Mouse (Mus musculus) bone marrow, adult 2 months (tissue): ENCODE results near the gene Tpte. TPM values are rescaled to one million over a fixed set of nuclear protein-coding genes. Genes with fewer than 3 reads are reported as not detected.
A peak's percentile ranks its signal among the peaks of the same experiment; 100 is the strongest.

Source experiments
- H3K27ac ChIP-seq: fragments of 200-500 bp; 2 replicates; pipeline ENCODE4 v1.5.1; 2012; ENCODE audit warnings: low read depth, mild to moderate bottlenecking, control low read depth, inconsistent platforms, low read length; ENCODE audit not compliant: control insufficient read depth, poor library complexity, insufficient read depth
- H3K4me1 ChIP-seq: fragments of 200-500 bp; 2 replicates; pipeline ENCODE4 v1.6.1; 2011; ENCODE audit warnings: low read length; ENCODE audit not compliant: control insufficient read depth, insufficient read depth
- H3K4me3 ChIP-seq: fragments of 200-500 bp; replicated peaks from 2 replicates; pipeline ENCODE3; 2011; ENCODE audit warnings: mild to moderate bottlenecking, low read depth, low read length, control low read depth; ENCODE audit not compliant: control insufficient read depth
- CTCF ChIP-seq: fragments of 200-500 bp; IDR thresholded peaks from 2 replicates; pipeline ENCODE4 v1.5.1; 2011; ENCODE audit warnings: low read length, control low read depth; ENCODE audit not compliant: control insufficient read depth, insufficient read depth
- POLR2A ChIP-seq: fragments of 200-500 bp; IDR thresholded peaks from 2 replicates; pipeline ENCODE4 v1.6.1; 2011; ENCODE audit warnings: low read depth, mild to moderate bottlenecking, control low read depth, low read length, borderline replicate concordance; ENCODE audit not compliant: control insufficient read depth
- WGBS: fragments of 180-500 bp; shearing (Covaris S2); methylation state at CpG from one replicate; pipeline ENCODE4 v1.1.7; 2018; 5-methylcytosine and 5-hydroxymethylcytosine counted together
- polyA plus RNA-seq: library from polyadenylated mRNA; stranded (reverse); fragments of >200 nt; gene quantifications from 2 replicates; pipeline ENCODE4 v1.2.4, GENCODE M21; 2011; ENCODE audit warnings: low replicate concordance; ENCODE audit not compliant: missing spikeins, insufficient read depth, insufficient read length

Gene Tpte
- polyA plus RNA-seq, 1 experiment = not detected

DNA sequence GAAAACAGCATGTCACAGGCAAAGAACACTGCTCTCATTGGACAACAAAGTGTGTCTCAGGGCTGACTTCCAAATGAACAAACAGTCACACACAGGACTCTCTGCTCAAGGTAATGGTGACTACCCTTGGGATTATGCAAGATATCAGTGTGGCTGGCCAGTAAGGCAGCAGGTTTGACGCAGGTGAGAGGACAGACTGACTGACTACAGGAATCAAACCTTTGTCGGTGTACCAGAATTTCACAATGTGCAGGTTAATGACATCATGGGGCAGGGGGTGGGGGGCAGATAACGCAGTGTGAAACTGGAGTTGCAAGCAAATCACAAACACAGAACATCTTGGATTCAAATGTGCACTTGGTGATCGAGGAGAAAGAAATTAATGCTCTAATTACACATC lies 117.4 kb downstream of the Tpte start:
- Histone ChIP-seq H3K4me1 (no peaks in the 10 kb centered on the region), H3K4me3 (no peak overlapping the region), H3K27ac (no peak overlapping the region)
- WGBS = 74% methylated on average over 4 of the region's 4 CpGs
- no peak for TF ChIP-seq POLR2A
- no peak for TF ChIP-seq CTCF

GRCm38 (mm10) chr8:22403235-22403634 lies 120.0 kb downstream of the Tpte start:
- TF ChIP-seq CTCF (no peak), POLR2A (no peak)
- WGBS = 58% methylated on average over 2 of the region's 2 CpGs

DNA sequence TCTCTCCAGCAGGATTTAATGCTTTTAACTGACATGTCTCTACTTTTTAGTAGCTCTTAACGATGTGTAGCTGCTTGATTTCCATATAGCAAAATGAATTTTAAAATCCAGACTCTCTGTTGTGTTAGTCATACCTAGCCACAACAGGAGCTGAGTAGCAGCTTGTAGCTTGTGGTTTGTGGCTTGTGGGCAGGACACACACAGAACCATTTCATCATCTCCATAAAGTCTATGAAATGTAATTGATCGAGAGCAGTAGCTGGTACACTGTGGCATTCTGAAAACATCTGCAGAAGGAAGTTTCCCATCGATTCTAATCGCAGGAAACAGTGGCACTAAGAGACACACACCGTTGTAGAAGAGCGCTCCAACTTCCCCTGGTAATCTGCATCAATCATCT lies 122.5 kb downstream of the Tpte start:
- H3K4me1 ChIP-seq = no peaks in the 10 kb centered on the region
- TF ChIP-seq POLR2A (no peak), CTCF (no peak)
- H3K27ac ChIP-seq = no peak overlapping the region
- WGBS = 2% methylated on average over 6 of the region's 6 CpGs
- no peak overlapping the region for H3K4me3 ChIP-seq

More at GRCm38 (mm10) chr8:22403235-22403634, 120.0 kb downstream of the Tpte start:
- H3K4me1 ChIP-seq = no peaks in the 10 kb centered on the region
- no peak overlapping the region for H3K4me3 ChIP-seq
- H3K27ac ChIP-seq = no peak overlapping the region

DNA sequence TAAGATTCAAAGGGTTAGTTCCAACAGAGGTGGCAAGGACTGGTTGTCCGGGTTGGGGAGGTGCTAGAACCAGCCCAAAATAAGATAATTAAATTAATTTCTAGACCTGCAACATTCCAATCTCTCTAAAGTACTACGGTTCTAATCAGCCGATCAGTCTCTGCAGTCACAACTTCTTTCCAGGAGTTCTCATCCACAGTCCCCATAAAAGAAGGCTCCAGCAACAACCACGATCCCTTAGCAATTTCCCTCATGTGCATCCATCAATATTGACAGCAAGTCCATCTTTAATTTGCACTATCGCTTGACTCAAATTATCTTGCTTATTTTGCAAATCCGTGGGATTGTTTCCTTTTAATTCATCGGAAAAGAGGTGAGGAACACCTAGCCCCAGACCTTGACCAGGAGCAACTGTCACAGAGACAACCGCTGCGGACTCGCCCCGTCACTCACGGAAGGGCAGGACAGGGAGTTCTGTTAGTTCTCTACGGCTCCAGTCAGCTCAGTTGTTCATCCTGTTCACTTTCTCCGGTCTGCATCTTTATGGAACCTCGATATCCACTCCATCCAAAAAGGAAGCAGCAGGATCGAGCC lies 127.5 kb downstream of the Tpte start:
- WGBS = 12% methylated on average over 16 of the region's 16 CpGs
- peak overlapping the region; percentile 72 for H3K4me3 ChIP-seq
- TF ChIP-seq POLR2A (no peak), CTCF (no peak)
- H3K4me1 ChIP-seq = no peaks in the 10 kb centered on the region; the same call in 1 of the 2 replicates
- H3K27ac ChIP-seq = no peak overlapping the region

DNA sequence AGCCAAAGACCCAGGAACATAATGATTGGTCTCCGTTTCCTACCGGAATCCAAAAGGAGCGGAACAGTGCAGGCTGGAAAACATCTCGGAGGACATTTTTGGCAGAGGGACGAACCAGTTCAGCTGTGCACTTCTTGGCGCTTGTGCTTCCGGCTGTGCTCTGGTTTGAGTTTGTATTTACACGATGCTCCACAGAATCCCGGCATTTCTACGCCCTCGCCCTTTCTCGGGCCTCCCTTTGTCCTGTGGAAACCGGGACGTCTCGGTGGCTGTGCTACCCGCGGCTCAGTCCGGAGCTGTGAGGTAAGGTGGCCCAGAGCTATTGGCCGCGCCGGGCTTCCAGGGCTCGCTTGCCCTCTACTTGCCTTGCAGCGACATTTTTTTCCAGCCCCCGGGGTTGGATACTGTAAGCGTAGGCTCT lies 128.1 kb downstream of the Tpte start, which contains the start of gene Mrps31:
Gene Mrps31, plus strand, starts transcription at position 80 of the 421 bp plus-strand sequence.
- TF ChIP-seq CTCF (no peak), POLR2A (0 out of 2 replicates have a peak, but pooled peaks have one; percentile 13)

GRCm38 (mm10) chr8:22411971-22412370 lies 128.7 kb downstream of the Tpte start:
- Histone ChIP-seq H3K27ac (no peak overlapping the region), H3K4me3 (peak overlapping the region; percentile 72), H3K4me1 (no peaks in the 10 kb centered on the region; the same call in 1 of the 2 replicates)
- TF ChIP-seq POLR2A (no peak), CTCF (no peak)
- WGBS = 16% methylated on average over 8 of the region's 8 CpGs

More for the DNA sequence above, 128.1 kb downstream of the Tpte start, which contains the start of gene Mrps31:
- Histone ChIP-seq H3K27ac (no peak within 1 kb of the TSS), H3K4me3 (peak within 1 kb of the TSS; percentile 72), H3K4me1 (no peaks in the 10 kb centered on the region; the same call in 1 of the 2 replicates)
- WGBS = under 1% methylated on average over 25 of the region's 25 CpGs

Other genes starting within 250 kb of the Tpte start
- gene Atp7b, start 223.1 kb upstream of the Tpte start, polyA plus RNA-seq = 2.6 and 4.3 TPM in 2 replicates
- gene Alg11, start 222.7 kb upstream of the Tpte start, polyA plus RNA-seq = 0.61 and 3.5 TPM in 2 replicates
- gene Nek5, start 158.4 kb upstream of the Tpte start, polyA plus RNA-seq = not detected in 2 replicates
- gene Nek3, start 117.0 kb upstream of the Tpte start, polyA plus RNA-seq = 2.6 and 19.3 TPM in 2 replicates
- 29.1 and 30.2 TPM in 2 replicates for gene Ckap2, start 97.6 kb upstream of the Tpte start, polyA plus RNA-seq
- 11.3 and 13.3 TPM in 2 replicates for gene Vps36, start 90.6 kb upstream of the Tpte start, polyA plus RNA-seq
- 0.60 and 0.95 TPM in 2 replicates for gene Thsd1, start 56.1 kb upstream of the Tpte start, polyA plus RNA-seq
- 1.3 and 4.9 TPM in 2 replicates for gene Slc25a15, start 115.2 kb downstream of the Tpte start, polyA plus RNA-seq
- gene Mrps31, start 127.9 kb downstream of the Tpte start, polyA plus RNA-seq = 7.2 and 9.4 TPM in 2 replicates